Mouse (Mus musculus): ENCODE data around the gene Ikzf1.

Ikzf1 gene

GRCm38 (mm10) chr11:11809404-11810175, 124.8 kb downstream of the Ikzf1 start:
- DNase-seq (ENCODE audit: low spot score) = no peak

- peak; percentile 80 for DNase-seq (ENCODE audit: low spot score)
These were observed 127.2 kb downstream of the Ikzf1 start for GRCm38 (mm10) chr11:11811906-11812480.

GRCm38 (mm10) chr11:11815737-11816136, 130.9 kb downstream of the Ikzf1 start:
- no peak for DNase-seq (ENCODE audit: low spot score)

GRCm38 (mm10) chr11:11818797-11819196, 134.0 kb downstream of the Ikzf1 start:
- no peak for DNase-seq (ENCODE audit: low spot score)

- DNase-seq (ENCODE audit: low spot score) = no peak
These were observed 134.4 kb downstream of the Ikzf1 start for GRCm38 (mm10) chr11:11819206-11819605.

GRCm38 (mm10) chr11:11820251-11820650, 135.4 kb downstream of the Ikzf1 start:
- peak; percentile 76 for DNase-seq (ENCODE audit: low spot score)

- DNase-seq (ENCODE audit: low spot score) = no peak
These were observed 135.9 kb downstream of the Ikzf1 start for GRCm38 (mm10) chr11:11820737-11821136.

GRCm38 (mm10) chr11:11821387-11821975, 136.7 kb downstream of the Ikzf1 start:
- DNase-seq (ENCODE audit: low spot score) = peak; percentile 56

Data from testis, postnatal 10 days (tissue).